Mouse (Mus musculus) CD4-positive, CD25-positive, alpha-beta regulatory T cell, adult 4 months (primary cell): ENCODE data around the gene N4bp3. TPM values are rescaled to one million over a fixed set of nuclear protein-coding genes. Genes with fewer than 3 reads are reported as not detected.

Source experiments
- ATAC-seq: one replicate; pipeline ENCODE4 v1.8.0; 2017
- polyA plus RNA-seq, 2 experiments: library from polyadenylated mRNA; unstranded; fragments of 100-300 nt; shearing (Covaris generic); gene quantifications; one replicate each; pipeline ENCODE4 v1.2.1; 2017

The N4bp3 gene
- polyA plus RNA-seq, 2 experiments from 2014 or later, result 1.2 to 2.5 TPM

DNA sequence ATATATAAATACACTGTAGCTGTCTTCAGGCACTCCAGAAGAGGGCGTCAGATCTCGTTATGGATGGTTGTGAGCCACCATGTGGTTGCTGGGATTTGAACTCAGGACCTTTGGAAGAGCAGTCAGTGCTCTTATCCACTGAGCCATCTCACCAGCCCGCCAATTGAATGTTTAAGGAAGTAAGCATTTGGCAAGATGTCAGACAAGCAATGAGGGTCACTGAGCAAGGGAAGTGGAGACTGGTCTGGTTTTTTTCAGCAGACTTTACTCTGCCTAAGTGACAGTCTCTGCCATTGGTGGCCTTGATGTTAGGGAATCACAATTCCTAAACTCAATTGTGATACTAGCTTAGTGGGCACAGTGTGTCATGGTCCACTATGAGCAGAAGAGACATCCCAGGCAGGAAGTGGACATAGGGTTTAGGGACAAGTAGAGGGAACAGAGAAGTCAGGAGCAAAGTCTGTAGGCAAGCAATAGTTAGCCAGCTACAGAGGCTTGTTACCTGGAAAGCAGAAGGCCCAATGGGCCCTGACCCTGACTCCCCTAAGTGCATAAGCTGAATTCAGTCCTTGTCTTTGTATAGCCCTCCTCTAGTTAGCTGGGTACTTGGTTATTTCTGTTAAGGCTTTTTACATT is 55.8 kb downstream of the N4bp3 start:
- no peak for ATAC-seq

DNA sequence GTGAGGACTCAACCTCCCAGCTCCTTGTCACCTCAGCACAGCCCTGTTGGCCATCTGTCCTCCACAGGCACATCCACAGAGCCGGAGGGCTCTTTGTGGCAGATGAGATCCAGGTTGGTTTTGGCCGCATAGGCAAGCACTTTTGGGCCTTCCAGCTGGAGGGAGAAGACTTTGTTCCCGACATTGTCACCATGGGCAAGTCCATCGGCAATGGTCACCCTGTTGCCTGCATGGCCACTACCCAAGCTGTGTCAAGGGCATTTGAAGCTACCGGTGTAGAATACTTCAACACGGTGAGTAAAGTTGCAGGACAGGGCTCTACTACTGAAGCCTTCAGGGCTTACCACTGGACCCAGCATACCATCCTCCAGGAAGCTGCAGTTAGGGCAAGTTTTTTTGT is 56.8 kb downstream of the N4bp3 start:
- no peak for ATAC-seq

DNA sequence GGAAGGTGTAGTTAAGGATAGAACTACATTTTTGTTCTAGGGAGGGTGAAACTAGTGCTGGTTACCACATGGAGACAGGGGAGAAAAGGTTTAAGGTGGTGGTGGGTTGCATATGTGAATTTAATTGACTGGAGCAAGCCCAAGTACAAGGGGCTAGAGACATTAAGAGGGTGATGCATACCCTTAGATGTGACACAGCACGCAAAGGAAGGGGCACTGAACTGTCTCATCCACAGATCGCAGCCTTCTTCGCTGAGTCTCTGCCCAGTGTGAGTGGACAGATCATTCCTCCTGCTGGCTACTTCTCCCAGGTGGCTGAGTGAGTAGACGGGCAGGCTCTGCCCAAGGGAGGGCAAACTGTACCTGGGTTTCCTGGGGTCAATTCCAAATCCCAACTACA is 57.3 kb downstream of the N4bp3 start:
- no peak for ATAC-seq

Other genes with a start within 250 kb of the N4bp3 start
- gene Phykpl, start 66.1 kb downstream of the N4bp3 start, polyA plus RNA-seq, result 10 to 100 TPM; 27.4 to 30.3 TPM
- 10 to 100 TPM; 21.2 to 36.2 TPM for gene Hnrnpab, start 44.0 kb downstream of the N4bp3 start, polyA plus RNA-seq
- gene Nhp2, start 31.1 kb downstream of the N4bp3 start, polyA plus RNA-seq, result 100 to 1,000 TPM in 1 of 2 experiments, 10 to 100 TPM in 1; 87.8 to 116 TPM
- 10 to 100 TPM; 46.6 to 54.0 TPM for gene Rmnd5b, start 14.9 kb downstream of the N4bp3 start, polyA plus RNA-seq
- gene D930048N14Rik, start 112 bp upstream of the N4bp3 start, polyA plus RNA-seq, result under 1 TPM in 1 of 2 experiments, not detected in 1; 0.62 TPM
- 10 to 100 TPM; 19.9 to 20.3 TPM for gene 0610009B22Rik, start 38.0 kb upstream of the N4bp3 start, polyA plus RNA-seq
- 10 to 100 TPM; 18.2 to 27.0 TPM for gene Sec24a, start 112.8 kb upstream of the N4bp3 start, polyA plus RNA-seq
- gene Sar1b, start 112.8 kb upstream of the N4bp3 start, polyA plus RNA-seq, result 100 to 1,000 TPM; 128 to 129 TPM
- 10 to 100 TPM; 19.9 to 27.8 TPM for gene Jade2, start 206.8 kb upstream of the N4bp3 start, polyA plus RNA-seq